Mouse (Mus musculus): Measurements from ENCODE around the gene Gan.

- TF ChIP-seq GATA1 (IDR thresholded peaks at IDR 0.05; ENCODE audit: borderline replicate concordance, low read length) (no peak), CTCF (IDR thresholded peaks at IDR 0.05; ENCODE audit: low read depth, low read length) (no peak), TAL1 (conservative IDR thresholded peaks at IDR 0.05; ENCODE audit: low read depth, low read length) (no peak), GATA2 (IDR thresholded peaks at IDR 0.05; ENCODE audit: borderline replicate concordance, low read depth, low read length) (no peak)
Observed at GRCm38 (mm10) chr8:117248341-117248740, 90.4 kb downstream of the Gan start.

Measured in G1E (cell line).